Mouse (Mus musculus) T-helper 1 cell (primary cell): ENCODE results near the gene Grk5.
"Not testable (repeated sequence)": the region's sequence is repeated elsewhere in the genome, so short reads cannot be mapped to it uniquely, and the experiment has no call there.

ENCODE experiments used
- in situ Hi-C: fragments of 300-600 bp; cut with MboI, MseI; formaldehyde crosslinking; loops from one replicate; pipeline ENCODE4 v1.15.1; 2025; ENCODE audit warnings: high pct_unique_total_duplicates

Gene Grk5

DNA sequence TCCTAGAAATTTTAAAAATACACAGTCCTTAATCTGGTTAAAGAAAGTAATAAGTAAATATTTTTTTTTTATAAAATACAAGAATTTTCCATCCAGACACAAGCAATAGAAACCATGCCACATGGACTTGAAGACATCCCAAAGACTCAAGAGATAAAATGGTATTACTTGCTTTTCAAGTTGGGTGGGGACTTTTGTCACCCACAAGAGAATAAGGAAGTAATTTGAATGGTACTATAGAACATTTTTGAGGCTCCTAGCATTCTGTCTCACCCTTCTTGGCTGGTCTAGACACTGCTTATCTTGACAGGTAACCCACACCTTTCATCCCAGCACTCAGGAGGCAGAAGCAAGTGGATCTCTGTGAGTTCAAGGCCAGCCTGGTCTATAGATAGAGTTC is 20.8 kb downstream of the Grk5 start:
- in situ Hi-C loops, result no loop called here

DNA sequence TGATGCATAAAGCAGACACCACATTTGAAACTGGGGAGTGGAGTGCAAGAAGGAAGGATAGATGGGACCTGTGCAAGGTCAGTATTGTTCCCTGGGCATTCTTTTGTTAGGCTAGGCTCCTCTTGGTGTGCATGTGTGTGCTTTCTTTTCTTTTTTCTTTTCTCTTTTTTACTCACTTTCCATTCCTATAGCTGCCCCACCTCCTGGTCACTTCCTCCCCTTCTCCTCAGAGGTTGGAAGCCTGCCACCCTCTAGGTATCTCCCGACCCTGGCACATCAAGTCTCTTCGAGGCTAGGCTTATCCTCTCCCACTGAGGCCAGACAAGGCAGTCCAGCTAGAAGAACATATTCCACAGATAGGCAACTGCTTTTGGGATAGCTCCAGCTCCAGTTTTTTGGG is 22.1 kb downstream of the Grk5 start:
- in situ Hi-C loops, result no loop called here

DNA sequence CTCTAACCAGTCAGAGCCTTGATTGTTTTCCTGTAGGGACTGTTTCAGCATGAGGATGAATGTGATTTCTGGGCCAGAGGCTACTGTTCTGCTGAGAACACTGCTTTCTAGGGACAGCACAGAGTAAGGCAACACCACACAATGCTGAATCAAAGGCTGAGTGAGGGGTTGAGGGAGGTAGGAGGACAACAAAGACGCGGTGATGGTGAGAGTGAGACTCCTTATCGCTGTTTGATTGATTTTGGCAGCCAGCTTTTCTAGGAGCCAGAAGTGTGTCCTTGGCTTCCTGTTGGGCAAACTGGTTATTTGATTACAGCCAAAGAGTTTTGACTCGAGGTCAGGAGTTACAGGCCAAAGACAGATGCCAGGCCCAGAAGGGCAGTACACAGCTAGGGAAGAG is 25.7 kb downstream of the Grk5 start:
- in situ Hi-C loops, result no loop called here

DNA sequence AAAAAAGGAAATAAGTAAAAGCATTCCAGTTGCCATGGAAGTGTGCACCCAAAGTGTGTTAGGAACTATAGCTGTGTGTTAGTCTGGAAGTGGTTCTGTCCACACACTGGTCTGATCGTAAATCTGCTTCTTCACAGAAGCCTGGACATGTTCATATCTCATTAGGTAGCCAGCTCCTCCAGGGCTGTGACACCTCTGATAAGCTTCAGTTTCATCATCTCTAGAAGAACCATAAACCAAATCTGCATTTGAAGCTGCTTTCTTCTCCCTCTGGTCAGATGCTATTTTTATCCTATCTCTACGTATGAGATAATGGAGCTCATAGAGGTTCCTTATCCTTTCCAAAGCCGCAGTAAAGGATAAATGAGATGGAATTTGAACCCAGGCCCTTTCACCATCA is 26.3 kb downstream of the Grk5 start:
- in situ Hi-C loops, result no loop called here

DNA sequence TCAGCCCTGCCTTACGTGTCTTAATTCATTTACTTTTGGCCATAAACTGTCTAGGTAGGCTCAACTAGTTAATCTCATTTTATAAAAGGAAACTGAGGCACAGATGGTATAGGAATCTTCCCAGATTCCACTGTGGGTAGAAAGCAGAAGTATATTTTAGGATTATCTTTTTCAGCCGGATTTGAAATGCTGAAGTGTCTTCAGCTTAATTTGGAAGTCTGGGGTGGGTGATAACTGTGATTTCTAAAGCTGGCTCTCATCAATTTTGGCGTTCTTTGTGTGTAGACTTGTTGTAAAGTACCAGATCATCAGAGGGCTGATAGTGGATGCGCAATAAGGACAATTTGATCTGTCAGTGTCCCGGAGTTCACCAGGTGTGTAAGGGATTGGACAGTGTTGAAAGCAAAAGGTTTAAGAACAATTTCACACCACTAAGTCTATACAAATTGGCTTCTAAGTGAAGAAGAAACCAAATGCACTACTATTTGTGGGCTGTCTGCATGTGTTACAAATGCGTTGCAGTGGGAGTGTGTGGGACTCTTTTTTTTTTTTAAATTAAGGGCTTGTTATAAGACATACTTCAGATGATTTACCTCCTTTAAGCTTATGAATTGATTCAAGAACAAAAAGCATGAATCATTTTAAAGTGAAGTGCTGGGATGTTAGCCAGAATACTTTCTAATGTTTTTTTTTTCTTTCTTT is 27.5 kb downstream of the Grk5 start:
- in situ Hi-C loops, result no loop called here

DNA sequence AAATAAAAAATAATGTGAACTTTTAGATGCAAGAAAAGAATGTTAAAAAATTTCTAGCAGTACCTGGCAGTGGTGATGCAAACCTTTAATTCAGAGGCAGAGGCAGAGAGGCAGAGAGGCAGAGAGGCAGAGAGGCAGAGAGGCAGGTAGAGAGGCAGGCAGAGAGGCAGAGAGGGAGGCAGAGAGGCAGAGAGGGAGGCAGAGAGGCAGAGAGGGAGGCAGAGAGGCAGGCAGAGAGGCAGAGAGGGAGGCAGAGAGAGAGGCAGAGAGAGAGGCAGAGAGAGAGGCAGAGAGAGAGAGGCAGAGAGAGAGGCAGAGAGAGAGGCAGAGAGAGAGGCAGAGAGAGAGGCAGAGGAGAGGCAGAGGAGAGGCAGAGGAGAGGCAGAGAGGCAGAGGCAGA is 35.0 kb downstream of the Grk5 start:
- in situ Hi-C loops, result not testable (repeated sequence)

DNA sequence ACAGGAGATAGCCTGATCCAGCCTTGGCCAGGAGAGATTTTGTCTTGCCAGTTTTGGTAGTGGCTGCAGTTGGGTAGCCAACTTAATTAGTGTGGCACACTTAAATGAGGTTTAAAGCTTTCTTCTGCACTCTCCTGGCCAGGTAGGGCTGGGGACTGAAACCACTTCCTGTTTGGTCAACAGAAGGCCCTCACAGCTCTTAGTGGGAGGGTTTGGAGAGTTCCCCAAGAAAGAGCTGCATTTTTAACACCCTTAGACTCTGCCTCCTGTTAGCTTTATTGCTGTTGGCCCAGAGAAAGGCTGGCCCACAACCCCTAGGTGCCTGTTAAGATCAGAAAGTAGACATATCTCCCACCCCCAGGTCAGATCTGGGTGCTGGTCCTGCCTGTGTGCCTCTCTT is 45.5 kb downstream of the Grk5 start:
- in situ Hi-C loops, result no loop called here

DNA sequence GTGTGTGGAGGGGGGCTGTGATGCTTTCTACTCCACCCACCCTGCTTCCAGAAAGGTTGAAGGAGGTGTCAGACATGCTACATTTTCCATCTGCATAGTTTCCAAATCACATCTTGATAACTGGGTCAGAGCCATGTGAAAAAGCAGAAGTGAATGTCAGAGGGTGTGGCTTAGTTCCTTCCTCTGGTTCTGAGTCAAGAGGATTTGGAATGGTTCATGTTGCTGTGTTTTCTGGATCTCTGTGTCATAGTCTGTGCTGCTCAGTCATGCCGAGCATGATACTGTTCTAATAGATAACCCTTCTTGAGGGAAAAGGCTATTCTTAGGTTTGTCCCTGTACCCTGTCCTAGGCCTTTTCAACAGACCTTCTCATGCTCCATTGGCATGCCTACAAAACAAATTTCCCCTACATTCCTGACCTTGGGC is 50.4 kb downstream of the Grk5 start:
- in situ Hi-C loops, result no loop called here

DNA sequence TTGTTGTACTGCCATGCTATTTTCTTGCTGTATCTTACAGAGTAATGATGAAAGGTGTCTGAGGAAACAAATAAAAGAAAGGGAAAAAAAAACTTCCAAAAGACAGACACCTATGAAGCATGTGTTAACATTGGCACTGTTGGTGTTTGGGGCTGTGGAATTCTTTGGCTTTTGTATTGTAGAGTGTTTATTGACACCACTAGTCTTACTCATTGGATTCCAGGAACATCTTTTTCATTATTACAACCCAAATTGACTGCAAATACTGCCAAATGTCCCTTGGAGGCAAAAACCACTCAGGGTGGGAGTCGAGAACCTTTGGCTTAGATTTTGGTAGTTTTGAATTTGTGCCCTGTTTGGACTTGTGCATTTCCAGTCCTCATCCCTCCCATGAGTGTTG is 51.3 kb downstream of the Grk5 start:
- in situ Hi-C loops, result no loop called here

DNA sequence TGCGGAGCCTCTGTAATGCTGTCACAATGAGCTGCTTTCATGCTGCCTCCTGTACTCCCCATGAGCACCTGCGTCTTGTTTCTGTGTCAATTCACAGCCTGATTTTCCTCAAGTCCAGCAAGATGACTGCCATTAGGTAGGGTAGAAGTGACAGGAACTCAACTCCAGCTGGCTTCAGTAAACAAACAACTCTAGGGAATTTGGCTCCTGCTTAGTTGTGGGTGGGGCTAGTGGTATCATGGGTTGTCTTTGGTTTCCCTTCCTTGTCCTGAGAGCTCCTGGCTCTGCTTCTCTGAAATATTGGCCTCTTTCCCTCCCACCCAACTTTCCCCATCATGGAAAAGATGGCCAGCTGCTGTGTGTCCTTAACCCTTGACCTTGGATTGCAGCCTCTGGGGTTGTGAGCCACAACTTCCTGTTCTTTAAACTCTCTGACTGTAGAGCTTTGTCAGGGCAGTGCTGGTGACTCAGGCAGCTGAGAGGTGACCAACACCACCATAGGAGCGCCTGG is 56.3 kb downstream of the Grk5 start:
- in situ Hi-C loops, result no loop called here

DNA sequence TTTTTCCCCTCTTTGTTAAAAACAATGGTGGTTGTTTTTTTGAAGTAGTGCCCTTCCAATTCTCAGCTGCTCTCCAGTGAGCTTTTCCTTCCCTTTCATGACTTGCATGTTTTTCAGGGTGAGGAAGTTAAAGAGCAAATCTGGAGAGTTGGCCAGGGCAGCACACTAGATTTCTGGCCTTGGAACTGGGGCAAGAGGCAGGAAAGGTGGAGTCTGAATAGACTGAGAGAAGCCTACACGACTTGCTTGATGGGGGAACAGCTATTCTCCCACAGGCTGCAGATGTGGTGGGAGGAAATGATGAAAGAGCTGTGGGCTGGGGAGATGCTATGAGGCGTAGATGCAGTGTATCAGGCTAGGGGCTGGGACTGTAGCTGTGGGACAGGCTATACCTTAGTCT is 57.1 kb downstream of the Grk5 start:
- in situ Hi-C loops, result no loop called here

DNA sequence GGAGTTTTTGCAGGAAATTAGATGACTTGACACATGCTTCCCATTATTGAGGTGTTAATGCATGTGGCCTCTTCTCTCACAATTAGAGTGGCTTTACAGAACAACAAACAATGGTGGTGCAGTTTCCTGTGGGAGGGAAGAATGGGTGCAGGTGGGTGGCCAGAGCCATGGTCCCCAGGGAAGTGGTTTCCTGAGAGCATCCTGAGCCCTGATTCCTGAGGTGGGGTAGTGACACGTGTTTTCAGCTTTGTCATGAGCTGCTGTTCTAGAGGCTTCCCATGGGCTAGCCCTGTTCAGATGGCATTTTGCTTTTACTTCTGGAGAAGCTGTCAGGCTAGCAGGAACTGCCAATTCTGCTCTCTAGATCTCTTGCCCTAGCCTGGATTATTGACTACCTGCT is 59.4 kb downstream of the Grk5 start:
- in situ Hi-C loops, result no loop called here

DNA sequence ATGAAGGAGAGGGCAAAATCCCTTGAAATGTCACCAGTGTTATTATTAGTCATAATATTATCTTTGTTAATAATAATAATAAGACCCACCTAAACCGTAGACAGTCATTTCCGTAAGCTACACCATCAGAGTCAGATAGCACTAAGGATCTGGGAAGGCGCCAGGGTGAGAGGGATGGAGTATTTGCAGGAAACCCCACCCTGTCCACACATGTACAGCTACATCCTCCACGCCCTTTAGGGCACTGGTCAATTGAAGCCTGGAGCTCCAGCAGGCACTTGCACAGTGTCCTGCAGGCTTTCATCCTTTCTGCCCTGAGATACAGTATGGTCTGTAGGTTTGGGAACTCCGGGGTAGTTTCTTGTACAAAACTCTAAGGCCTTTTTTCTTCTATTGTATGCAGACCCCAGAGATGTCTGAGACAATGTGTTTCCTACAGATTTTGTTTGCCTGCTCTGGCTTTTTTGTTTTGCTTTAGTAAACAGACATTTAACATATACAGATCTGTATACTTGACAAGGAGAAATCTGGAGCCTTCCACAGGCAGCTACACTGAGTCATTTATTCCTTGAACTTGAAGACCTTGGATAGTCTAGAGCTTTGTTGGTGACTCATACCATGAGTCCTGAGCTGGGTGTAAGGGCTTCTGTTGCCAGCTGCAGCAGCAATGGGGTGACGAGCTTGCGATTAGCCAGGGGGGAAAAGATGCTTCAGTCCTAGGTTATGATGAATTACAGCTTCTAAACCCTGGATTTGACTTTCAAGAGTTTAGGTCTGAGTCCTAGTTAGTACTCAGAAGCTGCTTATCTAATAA is 60.7 kb downstream of the Grk5 start:
- in situ Hi-C loops, result no loop called here

DNA sequence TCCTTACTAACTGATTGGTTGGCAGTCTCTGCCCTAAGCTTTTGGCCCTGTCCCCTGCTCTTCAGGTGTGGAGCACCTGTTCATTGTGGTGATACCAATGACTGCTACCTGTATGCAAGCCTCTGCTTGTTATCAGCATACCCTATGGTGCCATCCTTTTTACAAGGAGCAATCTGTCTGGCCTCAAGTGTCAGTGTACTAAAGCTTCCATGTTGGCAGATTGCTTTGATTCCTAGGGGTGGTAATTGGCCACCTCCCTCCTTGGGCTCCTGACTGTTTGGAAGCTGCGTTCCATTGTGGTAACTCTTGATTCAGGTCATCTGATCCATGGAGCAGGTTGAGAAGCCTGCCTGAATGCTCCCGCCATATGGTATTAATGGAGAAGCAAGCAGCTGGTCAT is 65.6 kb downstream of the Grk5 start:
- in situ Hi-C loops, result no loop called here

DNA sequence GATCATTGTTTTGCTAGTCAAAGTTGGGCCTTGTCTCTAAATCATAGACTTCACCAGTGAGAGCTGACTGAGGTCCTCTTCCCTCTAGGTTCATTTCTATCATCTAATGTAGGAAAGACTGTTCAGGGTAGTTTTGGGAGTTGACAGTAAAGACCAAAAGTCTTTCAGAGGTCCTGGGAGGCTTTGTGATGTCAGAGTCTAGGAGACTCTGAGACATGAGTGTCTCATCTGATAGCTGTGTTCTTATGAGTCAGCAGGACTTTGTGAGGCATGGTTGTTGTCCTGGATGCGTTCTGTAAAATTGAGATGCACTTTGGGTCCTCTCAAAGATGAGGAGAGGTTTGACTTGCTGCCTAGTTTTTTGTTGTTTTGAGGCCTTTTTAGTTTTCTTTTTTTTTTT is 66.2 kb downstream of the Grk5 start:
- in situ Hi-C loops, result no loop called here

DNA sequence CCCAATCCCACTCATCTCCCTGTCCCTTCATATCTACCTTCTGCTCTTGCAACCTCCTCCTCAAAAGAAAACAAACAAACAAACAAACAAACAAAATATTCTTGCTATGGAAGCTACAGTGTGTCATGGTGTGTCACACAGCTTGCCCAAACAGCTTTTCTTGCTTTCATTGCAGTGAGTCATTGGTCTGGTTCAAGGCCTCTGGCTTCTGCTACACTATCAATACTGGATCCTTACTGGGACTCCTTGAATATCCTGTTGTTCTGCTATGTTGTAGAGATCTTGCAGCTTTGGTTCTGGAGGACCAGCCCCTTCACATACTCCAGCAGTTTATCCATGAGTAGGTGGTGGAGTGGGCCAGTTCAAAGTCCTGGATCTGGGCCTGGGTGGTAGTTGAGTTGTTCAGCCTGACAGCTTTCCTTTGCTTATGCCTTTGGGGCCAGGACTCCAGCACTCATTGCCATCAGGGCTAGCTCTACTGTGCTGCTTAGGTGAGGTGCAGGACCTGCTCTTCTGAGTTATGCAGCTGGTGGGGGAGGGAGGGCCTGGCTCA is 66.7 kb downstream of the Grk5 start:
- in situ Hi-C loops, result no loop called here

DNA sequence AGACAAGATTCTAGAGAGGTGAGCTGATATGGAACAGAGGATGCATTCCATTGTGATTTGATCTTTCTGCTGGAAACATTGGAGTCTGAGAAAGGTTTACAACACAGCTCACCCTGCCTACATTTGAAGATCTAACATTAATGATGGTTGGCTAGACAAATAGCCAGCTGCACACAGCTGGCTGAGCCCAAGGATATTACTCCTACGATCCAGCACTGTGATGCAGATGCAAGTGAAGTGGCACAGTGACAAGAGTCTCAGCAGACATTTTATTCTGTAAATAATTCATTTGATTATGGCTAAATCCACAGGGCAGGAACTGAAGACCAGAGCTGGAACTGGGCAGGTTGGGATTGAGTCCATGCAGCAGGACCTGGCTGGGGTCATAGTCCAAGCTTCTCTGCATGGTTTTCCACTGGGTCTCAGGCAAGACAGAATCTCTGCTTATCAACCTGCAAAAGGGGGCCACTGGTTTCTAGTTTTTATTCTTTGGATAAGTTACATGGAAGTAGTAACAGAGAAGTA is 70.2 kb downstream of the Grk5 start:
- in situ Hi-C loops, result no loop called here

DNA sequence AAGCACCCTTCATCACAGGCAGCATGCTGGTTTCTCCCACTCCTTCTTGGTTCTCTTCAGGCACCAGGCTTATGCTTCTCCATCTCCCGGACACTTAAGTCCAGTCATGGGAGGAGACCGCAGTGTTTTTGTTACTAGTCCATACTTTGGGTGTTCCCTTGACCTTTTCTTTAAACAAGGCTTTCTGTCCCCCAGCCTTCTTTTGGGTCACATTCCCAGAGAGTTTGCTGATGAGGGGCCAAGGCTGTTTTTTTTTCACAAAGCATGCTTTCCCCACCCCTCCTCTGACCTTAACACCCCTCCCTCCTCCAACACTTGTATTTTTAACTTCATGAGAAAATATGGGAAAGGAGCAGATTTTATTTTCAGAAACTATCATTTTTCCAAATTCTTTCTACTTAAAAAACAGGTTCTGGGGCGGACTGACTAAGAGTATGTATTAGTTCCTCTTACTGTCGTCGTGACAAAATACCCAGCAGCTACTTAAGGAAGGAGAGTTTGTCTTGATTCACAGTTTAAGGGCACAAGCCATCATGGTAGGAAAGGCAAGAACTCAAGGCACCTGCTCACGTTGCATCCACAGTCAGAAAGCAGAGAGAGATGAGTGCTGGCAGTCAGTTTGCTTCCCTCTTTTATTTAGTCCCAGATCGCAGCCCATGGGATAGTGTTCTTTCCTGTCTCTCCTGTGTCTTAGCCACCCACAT is 73.0 kb downstream of the Grk5 start:
- in situ Hi-C loops, result no loop called here

DNA sequence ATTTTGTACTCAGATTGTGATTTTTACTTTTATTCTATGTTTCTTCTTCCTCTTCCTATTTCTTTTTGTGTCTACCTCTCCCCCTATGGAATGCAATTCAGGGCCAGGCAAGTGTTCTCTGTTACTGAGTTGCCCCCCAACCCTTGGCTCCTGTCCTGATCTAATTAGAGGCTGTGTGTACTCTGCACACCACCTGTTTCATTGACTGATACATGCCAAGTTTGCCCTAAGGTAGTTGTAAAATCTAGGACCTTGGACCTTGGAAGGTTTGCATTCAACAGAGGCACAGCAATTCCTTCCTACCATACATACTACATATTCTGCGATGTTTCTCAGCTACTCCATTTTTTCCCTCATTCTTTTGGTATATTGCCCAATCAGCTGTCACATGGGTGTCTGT is 78.4 kb downstream of the Grk5 start:
- in situ Hi-C loops, result no loop called here

DNA sequence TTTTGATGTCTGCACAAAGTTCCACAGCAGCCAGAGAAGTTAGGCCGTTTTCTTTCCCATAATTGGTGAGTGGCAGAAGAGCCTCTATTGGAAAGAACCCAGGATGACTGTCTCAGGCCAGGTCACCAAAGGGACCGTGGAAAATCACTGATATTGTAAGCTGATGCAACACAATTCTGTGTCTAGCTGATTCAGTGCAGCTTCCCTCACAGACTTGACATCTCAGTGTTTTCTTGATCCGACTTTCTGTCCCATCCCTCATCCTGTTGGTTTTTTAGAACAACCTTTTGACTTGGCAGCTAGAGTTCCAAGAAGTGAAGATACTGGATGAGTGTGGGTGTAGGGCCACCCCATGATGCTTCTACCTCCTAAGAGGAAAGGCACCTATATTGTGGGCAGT is 80.9 kb downstream of the Grk5 start:
- in situ Hi-C loops, result no loop called here

DNA sequence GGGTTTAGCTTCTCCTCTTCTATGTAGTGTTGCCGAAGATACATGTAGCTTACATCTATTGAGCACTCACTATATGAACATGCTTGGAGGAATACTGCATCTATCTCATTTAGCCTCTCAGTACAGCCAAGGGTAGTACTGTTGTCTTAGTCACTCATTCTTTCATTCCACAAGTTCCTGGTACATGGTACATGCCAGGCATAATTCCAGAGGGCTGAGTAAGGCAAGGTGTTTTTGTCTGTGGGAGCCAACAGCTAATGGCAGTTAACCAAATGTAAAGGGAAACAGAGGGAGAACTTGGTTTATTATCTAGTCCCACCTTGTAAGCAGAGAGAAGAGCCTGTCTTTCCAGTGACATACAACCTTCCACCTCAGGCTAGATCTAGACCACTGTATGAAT is 82.0 kb downstream of the Grk5 start:
- in situ Hi-C loops, result no loop called here
